Mouse (Mus musculus) limb, embryonic 11.5 days (tissue): Measurements from ENCODE around the gene Pcolce2. TPM values are rescaled to one million over a fixed set of nuclear protein-coding genes. Genes with fewer than 3 reads are reported as not detected.

Experiments used
- ATAC-seq: fragments of 200-750 bp; cut with Nextera tagmentation; 2 replicates; pipeline ENCODE4 v1.8.0; 2017; ENCODE audit warnings: low read depth; ENCODE audit not compliant: insufficient number of reproducible peaks, low FRiP score, low TSS enrichment
- DNase-seq: peaks from one replicate; pipeline ENCODE4 v3.0.0-alpha.2; 2015; ENCODE audit warnings: low spot score
- H3K27ac ChIP-seq: fragments of 300-500 bp; sonication (generic); replicated peaks from 2 replicates; pipeline ENCODE4 v1.5.1; 2014; ENCODE audit warnings: low read depth, mild to moderate bottlenecking, low read length
- H3K27me3 ChIP-seq: fragments of 300-500 bp; sonication (generic); 2 replicates; pipeline ENCODE4 v1.6.1; 2014; ENCODE audit warnings: mild to moderate bottlenecking, low read length, mixed read lengths; ENCODE audit not compliant: control insufficient read depth, insufficient read depth
- H3K36me3 ChIP-seq: fragments of 300-500 bp; sonication (generic); 2 replicates; pipeline ENCODE4 v1.6.1; 2014; ENCODE audit warnings: mild to moderate bottlenecking, low read length, moderate library complexity, mixed read lengths; ENCODE audit not compliant: control insufficient read depth, insufficient read depth
- H3K4me1 ChIP-seq: fragments of 300-500 bp; sonication (generic); 2 replicates; pipeline ENCODE4 v1.6.1; 2014; ENCODE audit warnings: low read length, mixed read lengths; ENCODE audit not compliant: control insufficient read depth, insufficient read depth
- H3K4me2 ChIP-seq: fragments of 300-500 bp; sonication (generic); 2 replicates; pipeline ENCODE4 v1.6.1; 2014; ENCODE audit warnings: low read depth, mild to moderate bottlenecking, moderate library complexity; ENCODE audit not compliant: severe bottlenecking
- H3K4me3 ChIP-seq: fragments of 300-500 bp; sonication (generic); 2 replicates; pipeline ENCODE4 v1.5.1; 2014; ENCODE audit warnings: low read depth, low read length
- H3K9ac ChIP-seq: fragments of 300-500 bp; sonication (generic); 2 replicates; pipeline ENCODE4 v1.6.1; 2014; ENCODE audit warnings: mild to moderate bottlenecking, low read length
- H3K9me3 ChIP-seq: fragments of 300-500 bp; sonication (generic); 2 replicates; pipeline ENCODE4 v1.6.1; 2016; ENCODE audit warnings: low read length; ENCODE audit not compliant: control insufficient read depth
- WGBS: fragments of 180-500 bp; shearing (Covaris S2); extraction: QIAGEN DNeasy Blood & Tissue Kit; methylation state at CpG from one replicate; pipeline ENCODE4 v1.1.7; 2014; 5-methylcytosine and 5-hydroxymethylcytosine counted together
- polyA plus RNA-seq: library from polyadenylated mRNA; unstranded; fragments of >200 nt; fragmentation: Nextera tagmentation; extraction: Ambion mirVana; gene quantifications from 2 replicates; pipeline ENCODE4 v1.2.1, GENCODE M21; 2014

The Pcolce2 gene
- polyA plus RNA-seq, 1 experiment from 2014 or later, result 8.9 TPM

- no peaks in the 10 kb centered on the region for H3K9me3 ChIP-seq
- DNase-seq (no peak), ATAC-seq (no peak)
- WGBS, result 86% methylated on average over 4 of the region's 4 CpGs
- no peak overlapping the region for H3K27ac ChIP-seq
- no peaks in the 10 kb centered on the region for H3K27me3 ChIP-seq
- H3K9ac ChIP-seq, result no peak overlapping the region
- H3K4me1 ChIP-seq, result no peaks in the 10 kb centered on the region
- no peak overlapping the region for H3K4me3 ChIP-seq
- no peak overlapping the region for H3K4me2 ChIP-seq
- no peaks in the 10 kb centered on the region for H3K36me3 ChIP-seq
Observed at GRCm38 (mm10) chr9:95699273-95699672, 61.9 kb downstream of the Pcolce2 start.

- Histone ChIP-seq H3K9me3 (no peaks in the 10 kb centered on the region), H3K36me3 (no peaks in the 10 kb centered on the region), H3K27ac (no peak overlapping the region), H3K4me2 (no peak overlapping the region), H3K4me1 (no peaks in the 10 kb centered on the region), H3K4me3 (no peak overlapping the region), H3K9ac (no peak overlapping the region), H3K27me3 (no peaks in the 10 kb centered on the region)
- ATAC-seq (no peak), DNase-seq (no peak)
- WGBS, result 72% methylated on average over 3 of the region's 3 CpGs
Observed at GRCm38 (mm10) chr9:95704078-95704477, 66.7 kb downstream of the Pcolce2 start.

GRCm38 (mm10) chr9:95705371-95705770, 68.0 kb downstream of the Pcolce2 start:
- H3K27ac ChIP-seq, result no peak overlapping the region
- DNase-seq (no peak), ATAC-seq (no peak)
- H3K4me2 ChIP-seq, result no peak overlapping the region
- no peaks in the 10 kb centered on the region for H3K4me1 ChIP-seq
- H3K36me3 ChIP-seq, result no peaks in the 10 kb centered on the region
- no peak overlapping the region for H3K9ac ChIP-seq
- 90% methylated on average over 5 of the region's 5 CpGs for WGBS
- no peaks in the 10 kb centered on the region for H3K9me3 ChIP-seq
- H3K27me3 ChIP-seq, result no peaks in the 10 kb centered on the region
- H3K4me3 ChIP-seq, result no peak overlapping the region

- no peak overlapping the region for H3K27ac ChIP-seq
- no peak overlapping the region for H3K4me2 ChIP-seq
- DNase-seq, result no peak
- H3K4me3 ChIP-seq, result no peak overlapping the region
- no peak overlapping the region for H3K9ac ChIP-seq
- no peaks in the 10 kb centered on the region for H3K9me3 ChIP-seq
- ATAC-seq, result no peak
- H3K27me3 ChIP-seq, result no peaks in the 10 kb centered on the region
- H3K4me1 ChIP-seq, result no peaks in the 10 kb centered on the region
- H3K36me3 ChIP-seq, result no peaks in the 10 kb centered on the region
Observed at GRCm38 (mm10) chr9:95708943-95709342, 71.5 kb downstream of the Pcolce2 start.

- H3K4me3 ChIP-seq, result no peak overlapping the region
- H3K4me2 ChIP-seq, result no peak overlapping the region
- H3K27ac ChIP-seq, result no peak overlapping the region
- WGBS, result 41% methylated on average over 8 of the region's 8 CpGs
- no peaks in the 10 kb centered on the region for H3K9me3 ChIP-seq
- H3K36me3 ChIP-seq, result no peaks in the 10 kb centered on the region
- no peaks in the 10 kb centered on the region for H3K4me1 ChIP-seq
- DNase-seq, result no peak
- no peak overlapping the region for H3K9ac ChIP-seq
- H3K27me3 ChIP-seq, result no peaks in the 10 kb centered on the region
- ATAC-seq, result no peak
Observed at GRCm38 (mm10) chr9:95712574-95712973, 75.2 kb downstream of the Pcolce2 start.

GRCm38 (mm10) chr9:95736238-95736637, 98.8 kb downstream of the Pcolce2 start:
- Histone ChIP-seq H3K4me2 (no peak overlapping the region), H3K9ac (no peak overlapping the region), H3K27ac (no peak overlapping the region), H3K9me3 (no peaks in the 10 kb centered on the region), H3K4me1 (no peaks in the 10 kb centered on the region), H3K36me3 (no peaks in the 10 kb centered on the region), H3K4me3 (no peak overlapping the region), H3K27me3 (no peaks in the 10 kb centered on the region)
- ATAC-seq (no peak), DNase-seq (no peak)

- H3K9ac ChIP-seq, result no peak overlapping the region
- H3K36me3 ChIP-seq, result no peaks in the 10 kb centered on the region
- 38% methylated on average over 7 of the region's 7 CpGs for WGBS
- H3K27me3 ChIP-seq, result peaks cover 5% of the 10 kb centered on the region
- ATAC-seq (no peak), DNase-seq (no peak)
- no peaks in the 10 kb centered on the region for H3K9me3 ChIP-seq
- H3K4me2 ChIP-seq, result no peak overlapping the region
- no peaks in the 10 kb centered on the region for H3K4me1 ChIP-seq
- H3K4me3 ChIP-seq, result no peak overlapping the region
- no peak overlapping the region for H3K27ac ChIP-seq
Observed at GRCm38 (mm10) chr9:95744845-95745613, 107.6 kb downstream of the Pcolce2 start.

- 84% methylated on average over 5 of the region's 5 CpGs for WGBS
- Histone ChIP-seq H3K9ac (no peak overlapping the region), H3K27ac (no peak overlapping the region), H3K4me2 (no peak overlapping the region), H3K27me3 (peaks cover 5% of the 10 kb centered on the region), H3K4me3 (no peak overlapping the region), H3K36me3 (no peaks in the 10 kb centered on the region), H3K9me3 (no peaks in the 10 kb centered on the region), H3K4me1 (0 out of 2 replicates have a peak, but pooled peaks cover 3% of the 10 kb centered on the region)
- DNase-seq, result no peak
- ATAC-seq, result no peak
Observed at GRCm38 (mm10) chr9:95747298-95747697, 109.9 kb downstream of the Pcolce2 start.
